Mouse (Mus musculus): ENCODE results near the gene Riok1.

Riok1 gene

DNA sequence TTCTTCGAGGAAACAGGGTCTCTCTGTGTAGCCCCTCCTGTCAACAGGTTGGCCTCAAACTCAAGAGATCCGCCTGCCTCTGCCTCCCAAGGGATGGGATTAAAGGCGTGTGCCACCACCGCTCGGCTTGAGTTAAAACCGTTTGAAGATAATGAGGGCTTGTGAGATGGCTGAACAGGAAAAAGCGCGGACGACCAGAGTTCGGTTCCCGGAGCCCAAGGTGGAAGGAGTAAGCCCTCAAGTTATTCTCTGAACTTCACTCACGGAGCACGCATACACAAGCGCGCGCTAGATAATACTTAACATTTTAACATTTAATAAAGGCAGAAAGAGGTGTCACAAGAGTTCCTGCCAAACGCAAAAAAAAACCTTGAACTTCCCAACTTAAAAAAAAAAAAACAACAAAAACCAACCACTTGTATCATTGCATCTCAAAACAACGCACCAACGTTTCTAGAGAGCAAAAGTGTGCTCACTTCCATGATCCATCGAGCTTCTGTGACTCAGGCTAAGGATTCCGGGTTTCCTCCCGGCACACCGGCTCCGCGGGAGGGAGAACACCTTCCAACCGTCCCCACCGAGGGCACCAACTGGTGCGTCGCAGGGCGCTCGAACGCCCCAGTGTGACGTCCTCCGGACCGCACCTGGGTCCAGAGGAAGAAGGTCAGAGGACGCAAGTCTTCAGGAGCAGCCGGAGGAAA is at the start of gene Riok1:
Gene Riok1 (plus strand): TSS at position 653 of the 701 bp plus-strand sequence.
- in situ Hi-C loops (cut with MboI, MseI), result loop anchor here (5.0 kb wide), 2 partner anchors 39 to 44 kb away; partner anchors contain the start of gene Ssr1 (in 1 of the 2)

- in situ Hi-C loops (cut with MboI, MseI), result loop anchor here (5.0 to 10.0 kb wide), 2 partner anchors 48 to 215 kb away; partner anchors contain the start of genes Cage1 (in 1 of the 2), Riok1 (in 1 of the 2) and Snrnp48 (in 1 of the 2)
These were observed 47.1 kb upstream of the Riok1 start for GRCm38 (mm10) chr13:37989701-37990100.

GRCm38 (mm10) chr13:37992638-37993371 is 44.0 kb upstream of the Riok1 start:
- in situ Hi-C loops (cut with MboI, MseI), result loop anchor here (5.0 to 10.0 kb wide), 2 partner anchors 44 to 212 kb away; partner anchors contain the start of genes Cage1 (in 1 of the 2), Riok1 (in 1 of the 2) and Snrnp48 (in 1 of the 2)

DNA sequence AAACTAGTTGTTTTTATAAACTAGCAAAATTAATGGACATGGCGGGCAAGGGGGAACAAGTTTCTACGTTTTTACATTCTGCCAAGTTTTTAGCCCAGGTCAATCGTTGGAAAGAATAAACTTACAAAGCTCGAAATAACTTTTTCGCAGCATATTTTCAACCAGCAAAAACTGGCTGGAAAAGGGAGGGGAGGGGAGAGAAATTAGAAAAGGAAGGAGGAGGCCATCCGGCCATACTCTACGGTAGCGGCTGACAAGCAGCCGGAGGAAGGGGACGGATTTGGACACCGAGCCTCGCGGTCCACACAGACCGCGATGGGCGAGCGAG is 43.5 kb upstream of the Riok1 start:
- in situ Hi-C loops (cut with MboI, MseI), result loop anchor here (5.0 to 10.0 kb wide), 2 partner anchors 44 to 211 kb away; partner anchors contain the start of genes Cage1 (in 1 of the 2), Riok1 (in 1 of the 2) and Snrnp48 (in 1 of the 2)

DNA sequence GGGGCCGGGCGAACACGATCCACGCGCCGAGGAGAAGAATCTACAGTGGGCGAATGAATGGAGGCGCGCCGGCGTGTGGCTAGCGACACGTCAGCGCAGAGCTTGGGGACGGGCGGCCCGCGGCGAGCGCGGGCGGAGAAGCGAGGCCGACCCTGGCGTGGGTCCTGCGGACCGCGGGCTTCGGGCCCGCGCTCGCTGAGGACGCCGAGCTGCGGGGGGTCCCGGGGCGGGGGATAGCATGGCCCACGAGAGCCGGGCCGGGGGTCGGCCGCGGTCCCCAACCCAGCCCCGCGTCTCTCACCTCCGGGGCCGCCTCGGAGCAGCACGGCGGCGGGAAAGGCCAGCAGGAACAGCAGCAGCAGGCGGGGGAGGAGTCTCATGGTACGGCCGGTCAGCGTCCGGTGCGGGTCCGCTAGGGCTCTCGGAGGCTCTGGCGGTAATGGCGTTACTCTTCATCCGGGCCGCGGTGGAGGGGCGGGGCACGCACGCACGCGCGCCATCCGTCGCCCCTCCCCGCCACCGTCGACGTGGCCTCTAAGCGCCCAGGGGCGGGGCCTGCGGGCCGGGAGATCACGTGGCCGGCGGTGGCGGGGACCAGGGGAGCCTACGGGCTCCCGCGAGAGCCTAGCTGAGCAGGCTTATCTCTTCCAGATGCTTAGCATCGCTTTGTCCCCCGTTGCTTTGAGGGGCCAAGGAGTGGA is 42.9 kb upstream of the Riok1 start, which contains the start of gene Ssr1:
Gene Ssr1 (minus strand): TSS at position 514 of the 701 bp plus-strand sequence.
- in situ Hi-C loops (cut with MboI, MseI), result loop anchor here (5.0 to 10.0 kb wide), 2 partner anchors 43 to 211 kb away; partner anchors contain the start of genes Cage1 (in 1 of the 2), Riok1 (in 1 of the 2) and Snrnp48 (in 1 of the 2)

DNA sequence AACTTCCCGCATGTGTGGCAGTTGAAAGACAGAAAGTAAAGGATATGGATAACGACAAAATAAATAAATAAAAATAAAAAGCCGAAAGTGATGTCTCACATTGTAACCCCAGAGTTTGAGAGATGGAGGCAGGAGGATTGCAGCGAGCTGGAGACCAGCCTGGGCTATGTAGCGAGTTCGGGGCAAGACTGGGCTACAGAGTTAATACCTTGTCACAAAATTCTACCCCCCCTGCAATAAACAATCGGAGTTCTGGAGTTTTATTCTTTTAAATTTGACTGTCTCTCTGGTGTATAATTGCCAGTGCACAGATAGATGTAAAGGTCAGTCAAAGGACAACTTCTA is 42.4 kb upstream of the Riok1 start:
- in situ Hi-C loops (cut with MboI, MseI), result loop anchor here (5.0 to 10.0 kb wide), 2 partner anchors 43 to 210 kb away; partner anchors contain the start of genes Cage1 (in 1 of the 2), Riok1 (in 1 of the 2) and Snrnp48 (in 1 of the 2)

DNA sequence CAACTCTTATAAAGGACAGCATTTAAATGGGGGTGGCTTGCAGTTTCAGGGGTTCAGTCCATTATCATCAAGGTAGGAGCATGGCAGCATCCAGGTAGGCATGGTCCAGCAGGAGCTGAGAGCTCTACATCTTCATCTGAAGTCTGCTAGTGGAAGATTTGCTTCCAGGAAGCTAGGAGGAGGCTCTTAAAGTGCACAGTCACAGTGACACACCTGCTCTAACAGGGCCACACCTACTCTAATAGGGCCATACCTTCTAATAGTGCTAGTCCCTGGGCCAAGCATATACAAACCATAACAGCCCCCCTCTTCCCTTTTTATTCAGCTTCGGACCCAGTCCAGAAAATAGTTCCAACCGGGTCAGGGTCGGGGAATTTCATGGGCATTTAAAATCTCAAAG is 37.1 kb upstream of the Riok1 start:
- in situ Hi-C loops (cut with MboI, MseI), result loop anchor here in 1 of 2 experiments (5.0 to 10.0 kb wide), 2 partner anchors 38 to 205 kb away; partner anchors contain the start of genes Cage1, Riok1 and Snrnp48

GRCm38 (mm10) chr13:38002461-38002860 is 34.3 kb upstream of the Riok1 start:
- in situ Hi-C loops (cut with MboI, MseI), result no loop called here

DNA sequence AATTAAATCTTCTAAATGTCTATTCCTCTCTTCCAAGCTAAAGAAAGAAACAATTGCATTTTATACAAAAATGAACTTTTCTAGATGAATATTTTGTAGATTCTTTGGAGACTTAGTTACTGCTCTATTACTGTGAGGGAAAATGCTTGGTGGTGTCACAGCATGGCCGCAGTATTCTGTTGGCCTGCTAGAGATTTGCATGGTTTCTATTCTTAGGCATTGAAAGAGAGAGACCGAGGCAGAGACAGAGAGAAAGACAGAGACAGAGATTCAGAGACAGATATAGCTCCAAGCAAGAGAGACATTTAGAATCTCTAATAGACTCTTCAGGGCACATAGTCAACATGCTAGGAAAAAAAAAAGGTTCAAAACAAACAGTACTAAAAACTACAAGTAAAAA is 28.8 kb upstream of the Riok1 start:
- in situ Hi-C loops (cut with MboI, MseI), result no loop called here

DNA sequence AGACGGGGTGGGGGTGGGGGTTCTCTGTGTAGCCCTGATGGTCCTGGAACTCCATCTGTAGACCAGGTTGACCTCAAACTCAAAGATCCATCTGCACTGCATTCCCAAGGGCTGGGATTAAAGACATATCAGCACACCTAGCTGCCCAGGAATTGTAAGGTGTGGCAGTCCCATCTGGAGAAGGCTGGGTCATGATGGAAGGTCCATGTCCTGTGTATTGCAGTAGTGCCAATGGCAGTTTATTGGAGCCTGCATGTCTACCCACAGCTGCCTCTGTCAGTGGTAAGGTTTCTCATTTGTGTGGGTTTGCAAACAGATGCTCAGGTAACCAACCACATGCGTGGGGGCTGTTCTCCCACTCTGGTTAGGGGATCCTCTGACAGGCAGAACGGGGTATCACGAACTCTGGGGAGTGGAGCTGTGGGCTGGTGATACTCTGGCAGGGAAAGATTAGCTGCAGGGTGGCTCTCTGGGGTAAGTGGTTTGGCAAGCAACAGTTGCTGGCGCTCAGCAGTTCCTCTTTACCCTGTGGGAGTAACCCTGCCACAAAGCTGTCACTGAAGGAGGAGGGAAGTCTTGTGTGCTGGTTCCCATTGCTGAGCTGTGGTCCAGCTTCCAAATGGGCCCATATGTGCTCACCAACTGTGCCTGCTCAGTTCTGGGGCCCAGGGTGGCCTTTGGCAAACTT is 26.9 kb upstream of the Riok1 start:
- in situ Hi-C loops (cut with MboI, MseI), result loop anchor here in 1 of 2 experiments (10.0 kb wide), 1 partner anchor 1885 kb away; no protein-coding TSS in a partner anchor

DNA sequence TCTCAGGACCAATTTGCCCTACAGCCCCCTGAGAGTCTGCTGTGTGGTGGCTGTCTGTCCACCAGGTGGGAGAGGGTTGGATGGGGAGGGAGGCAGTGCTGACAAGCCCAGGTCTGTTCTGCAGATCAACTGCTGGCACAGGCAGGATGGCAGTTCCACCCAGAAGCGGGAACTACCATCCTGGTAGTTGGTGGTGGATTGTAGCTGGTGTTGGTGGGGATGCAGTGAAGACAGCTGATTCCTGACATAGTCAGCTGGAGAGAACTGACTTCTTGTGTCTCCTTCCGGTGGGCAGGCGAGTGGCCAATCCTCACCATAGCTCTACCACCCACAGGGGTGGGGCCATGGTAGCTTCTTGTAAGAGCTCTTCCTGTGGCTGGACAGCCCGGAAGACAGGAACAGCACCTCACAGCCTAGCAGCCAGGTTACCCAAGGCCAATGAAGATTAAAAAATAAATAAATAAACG is 26.3 kb upstream of the Riok1 start:
- in situ Hi-C loops (cut with MboI, MseI), result loop anchor here in 1 of 2 experiments (10.0 kb wide), 1 partner anchor 1886 kb away; no protein-coding TSS in a partner anchor

DNA sequence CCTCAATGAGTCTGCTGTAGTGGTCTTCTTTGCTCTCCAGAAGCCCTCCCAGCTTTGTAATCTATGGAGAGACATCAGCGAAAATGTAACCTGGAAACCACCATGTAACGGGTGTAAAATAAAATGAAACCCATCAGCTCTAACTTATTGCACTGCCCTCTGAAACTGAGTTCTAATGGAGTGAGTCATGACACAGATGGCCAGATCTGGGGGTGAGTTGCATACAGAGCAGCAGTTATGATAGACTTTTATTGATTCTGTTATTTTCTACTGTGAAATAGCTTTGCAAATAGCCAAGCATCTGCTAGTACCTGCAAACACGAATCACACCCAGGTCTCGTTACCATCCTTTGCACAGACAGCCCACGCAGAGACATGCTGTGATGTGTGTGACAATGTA is 24.4 kb upstream of the Riok1 start:
- in situ Hi-C loops (cut with MboI, MseI), result loop anchor here in 1 of 2 experiments (10.0 kb wide), 1 partner anchor 1888 kb away; no protein-coding TSS in a partner anchor

GRCm38 (mm10) chr13:38015591-38015990 is 21.2 kb upstream of the Riok1 start:
- in situ Hi-C loops (cut with MboI, MseI), result loop anchor here in 1 of 2 experiments (10.0 kb wide), 1 partner anchor 1891 kb away; no protein-coding TSS in a partner anchor

- in situ Hi-C loops (cut with MboI, MseI), result loop anchor here in 1 of 2 experiments (10.0 kb wide), 1 partner anchor 1894 kb away; no protein-coding TSS in a partner anchor
These were observed 18.0 kb upstream of the Riok1 start for GRCm38 (mm10) chr13:38018791-38019190.

GRCm38 (mm10) chr13:38025874-38026273 is 10.9 kb upstream of the Riok1 start:
- in situ Hi-C loops (cut with MboI, MseI), result no loop called here

DNA sequence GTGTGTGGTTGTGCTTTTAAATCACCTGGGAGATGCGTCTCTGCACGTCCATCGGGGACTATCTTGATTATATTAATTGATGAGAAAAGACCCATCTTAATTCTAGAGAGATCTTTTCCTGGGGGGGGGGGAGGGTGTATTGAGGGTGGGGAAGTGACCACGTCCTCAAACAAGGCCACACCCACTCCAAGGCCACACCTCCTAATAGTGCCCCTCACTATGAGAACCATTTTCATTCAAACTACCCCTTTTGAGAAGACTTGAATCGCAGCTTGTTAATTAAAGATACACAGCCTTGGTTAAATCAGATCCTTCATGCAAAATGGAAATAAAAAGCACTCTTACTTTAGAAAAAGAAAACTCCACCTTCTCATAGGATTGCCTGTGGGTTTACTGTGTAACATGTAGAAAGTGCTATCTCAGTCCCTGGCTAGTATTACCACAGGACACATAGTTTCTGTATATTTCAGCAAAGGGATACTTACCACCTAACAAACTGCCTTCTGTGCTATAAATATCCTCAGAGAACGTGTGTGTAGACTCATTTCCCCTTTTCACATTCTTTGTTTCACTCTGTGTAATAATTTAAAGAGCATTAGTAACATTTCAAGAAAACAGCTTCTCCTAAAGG is 9.1 kb upstream of the Riok1 start:
- in situ Hi-C loops (cut with MboI, MseI), result no loop called here

DNA sequence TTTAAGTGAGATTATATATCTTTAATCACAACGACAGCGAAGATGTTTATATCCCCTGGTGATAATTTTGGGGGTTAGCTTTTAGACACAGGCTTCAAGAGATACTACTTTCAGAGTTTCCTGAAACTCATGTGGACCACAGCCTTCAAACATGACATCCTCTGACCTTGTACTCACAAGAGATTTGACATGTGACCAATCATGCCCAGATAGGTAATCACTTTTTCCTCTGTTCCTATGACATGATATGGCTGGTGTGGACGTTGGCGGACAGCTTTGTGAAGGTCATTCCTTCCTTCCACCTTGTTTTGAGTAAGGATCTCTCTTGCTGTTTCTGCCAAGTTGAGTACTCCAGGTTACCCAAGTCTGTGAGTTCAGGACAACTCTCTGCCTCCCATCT is 8.4 kb upstream of the Riok1 start:
- in situ Hi-C loops (cut with MboI, MseI), result no loop called here

GRCm38 (mm10) chr13:38037044-38037687 is 371 bp downstream of the Riok1 start, which contains the start of gene Cage1:
Gene Cage1 (minus strand): TSS chr13:38037069.
- in situ Hi-C loops (cut with MboI, MseI), result loop anchor here (5.0 kb wide), 2 partner anchors 40 to 45 kb away; partner anchors contain the start of gene Ssr1 (in 1 of the 2)

GRCm38 (mm10) chr13:38037811-38038210 is 1.0 kb downstream of the Riok1 start:
- in situ Hi-C loops (cut with MboI, MseI), result loop anchor here (5.0 kb wide), 2 partner anchors 41 to 46 kb away; partner anchors contain the start of gene Ssr1 (in 1 of the 2)

Data from T-helper 17 cell (primary cell).